Mouse (Mus musculus) heart, postnatal 0 days (tissue): ENCODE data around the gene Tbr1.

Experiments used
- CTCF ChIP-seq: IDR thresholded peaks from 2 replicates; pipeline ENCODE4 v1.5.1; 2016; ENCODE audit warnings: antibody characterized with exemption, control low read depth, low read depth
- EP300 ChIP-seq: IDR thresholded peaks from 2 replicates; pipeline ENCODE4 v1.6.1; 2016; ENCODE audit warnings: antibody characterized with exemption, low read depth

DNA sequence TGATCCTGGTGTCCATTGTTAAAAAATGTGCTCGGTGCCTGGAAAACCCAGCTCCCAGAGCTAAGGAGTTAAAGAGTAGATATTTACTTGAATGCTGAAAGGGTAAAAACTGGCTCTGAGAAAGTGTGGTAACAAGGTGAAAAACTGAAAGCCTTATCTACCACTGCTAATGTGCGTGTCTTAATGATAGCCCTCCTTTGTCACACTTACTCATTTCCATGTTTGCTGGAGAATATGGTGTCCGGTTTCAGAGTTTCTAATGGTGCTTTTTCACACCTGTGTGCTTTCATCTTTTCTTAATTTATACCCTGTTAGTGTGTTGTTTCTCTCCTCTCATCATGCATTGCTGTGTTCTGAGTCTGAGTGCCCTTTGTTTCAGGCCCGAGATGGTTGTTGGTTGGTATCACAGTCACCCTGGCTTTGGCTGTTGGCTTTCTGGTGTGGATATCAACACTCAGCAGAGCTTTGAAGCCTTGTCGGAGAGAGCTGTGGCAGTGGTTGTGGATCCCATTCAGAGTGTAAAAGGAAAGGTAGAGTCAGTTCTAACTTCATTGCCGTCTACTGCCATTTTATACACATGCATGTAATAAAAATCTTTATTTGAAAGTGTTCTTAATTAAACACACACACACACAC is 38.1 kb upstream of the Tbr1 start:
- TF ChIP-seq EP300 (no peak), CTCF (no peak)
